Mouse (Mus musculus) hindbrain, postnatal 0 days (tissue): ENCODE results near the gene Gm13283. TPM values are rescaled to one million over a fixed set of nuclear protein-coding genes. Genes with fewer than 3 reads are reported as not detected.
"Not testable (repeated sequence)": the region's sequence is repeated elsewhere in the genome, so short reads cannot be mapped to it uniquely, and the experiment has no call there.

Source experiments
- ATAC-seq: fragments of 200-750 bp; cut with Nextera tagmentation; 2 replicates; pipeline ENCODE4 v1.8.0; 2017; ENCODE audit warnings: mild to moderate bottlenecking, moderate TSS enrichment, moderate library complexity
- DNase-seq: peaks from one replicate; pipeline ENCODE4 v3.0.0-alpha.2; 2015; ENCODE audit warnings: low spot score
- H3K27ac ChIP-seq: fragments of 300-500 bp; sonication (generic); 2 replicates; pipeline ENCODE4 v1.5.1; 2014; ENCODE audit warnings: mild to moderate bottlenecking
- H3K27me3 ChIP-seq: fragments of 300-500 bp; sonication (generic); 2 replicates; pipeline ENCODE4 v1.6.1; 2014; ENCODE audit warnings: low read length, mixed read lengths; ENCODE audit not compliant: insufficient read depth
- H3K36me3 ChIP-seq: fragments of 300-500 bp; sonication (generic); 2 replicates; pipeline ENCODE4 v1.6.1; 2014; ENCODE audit warnings: low read length, mixed read lengths; ENCODE audit not compliant: insufficient read depth
- H3K4me1 ChIP-seq: fragments of 300-500 bp; sonication (generic); 2 replicates; pipeline ENCODE4 v1.6.1; 2014; ENCODE audit warnings: antibody characterized with exemption, low read length, mixed read lengths; ENCODE audit not compliant: insufficient read depth
- H3K4me2 ChIP-seq: fragments of 300-500 bp; sonication (generic); 2 replicates; pipeline ENCODE4 v1.6.1; 2014; ENCODE audit warnings: low read depth, mild to moderate bottlenecking, low read length, moderate library complexity, mixed read lengths
- H3K4me3 ChIP-seq: fragments of 300-500 bp; sonication (generic); 2 replicates; pipeline ENCODE4 v1.5.1; 2014; ENCODE audit warnings: low read length
- H3K9ac ChIP-seq: fragments of 300-500 bp; sonication (generic); replicated peaks from 2 replicates; pipeline ENCODE4 v1.6.1; 2014; ENCODE audit warnings: mild to moderate bottlenecking, low read length, moderate library complexity, mixed read lengths
- H3K9me3 ChIP-seq: fragments of 300-500 bp; sonication (generic); 2 replicates; pipeline ENCODE4 v1.6.1; 2016; ENCODE audit warnings: low read length, mixed read lengths
- CTCF ChIP-seq: IDR thresholded peaks from 2 replicates; pipeline ENCODE4 v1.5.1; 2016; ENCODE audit warnings: antibody characterized with exemption, control low read depth, low read depth
- WGBS: fragments of 180-500 bp; shearing (Covaris S2); extraction: QIAGEN DNeasy Blood & Tissue Kit; methylation state at CpG from one replicate; pipeline ENCODE4 v1.1.7; 2014; 5-methylcytosine and 5-hydroxymethylcytosine counted together
- polyA plus RNA-seq: library from polyadenylated mRNA; unstranded; fragments of >200 nt; fragmentation: Nextera tagmentation; extraction: Ambion mirVana; gene quantifications from 2 replicates; pipeline ENCODE4 v1.2.1, GENCODE M21; 2015
- total RNA-seq: library from RNA; depleted of rRNA; stranded (reverse); fragments of >200 nt; gene quantifications from 2 replicates; pipeline ENCODE4 v1.2.3, GENCODE M21; 2014

The Gm13283 gene
- total and polyA plus RNA-seq, 2 experiments from 2014 or later, result not detected

DNA sequence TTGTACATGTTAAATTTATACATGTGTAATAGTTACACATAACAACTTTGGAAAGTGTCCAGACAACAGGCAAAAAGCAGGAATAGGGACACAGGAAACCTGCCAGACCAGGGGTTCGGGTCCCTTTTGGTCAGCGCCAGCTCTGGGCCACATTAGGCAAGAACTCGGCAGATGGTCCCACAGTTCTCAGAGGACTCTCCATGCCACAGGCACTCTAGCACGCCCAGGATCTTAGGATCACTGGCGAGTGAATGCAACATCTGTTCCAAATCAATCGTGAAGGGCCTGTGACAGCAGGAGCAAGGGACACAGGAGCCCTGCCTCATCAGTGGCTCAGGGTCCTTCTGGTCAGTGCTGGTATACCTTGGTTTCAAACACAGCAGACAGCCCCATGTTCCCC is 10.0 kb upstream of the Gm13283 start:
- Histone ChIP-seq H3K4me3 (no peak overlapping the region), H3K36me3 (no peaks in the 10 kb centered on the region), H3K27me3 (no peaks in the 10 kb centered on the region), H3K27ac (no peak overlapping the region), H3K4me1 (no peaks in the 10 kb centered on the region), H3K9ac (no peak overlapping the region), H3K4me2 (no peak overlapping the region), H3K9me3 (no peaks in the 10 kb centered on the region)
- WGBS, result 63% methylated on average over 6 of the region's 6 CpGs
- TF ChIP-seq CTCF, result no peak
- DNase-seq, result no peak
- ATAC-seq, result no peak

DNA sequence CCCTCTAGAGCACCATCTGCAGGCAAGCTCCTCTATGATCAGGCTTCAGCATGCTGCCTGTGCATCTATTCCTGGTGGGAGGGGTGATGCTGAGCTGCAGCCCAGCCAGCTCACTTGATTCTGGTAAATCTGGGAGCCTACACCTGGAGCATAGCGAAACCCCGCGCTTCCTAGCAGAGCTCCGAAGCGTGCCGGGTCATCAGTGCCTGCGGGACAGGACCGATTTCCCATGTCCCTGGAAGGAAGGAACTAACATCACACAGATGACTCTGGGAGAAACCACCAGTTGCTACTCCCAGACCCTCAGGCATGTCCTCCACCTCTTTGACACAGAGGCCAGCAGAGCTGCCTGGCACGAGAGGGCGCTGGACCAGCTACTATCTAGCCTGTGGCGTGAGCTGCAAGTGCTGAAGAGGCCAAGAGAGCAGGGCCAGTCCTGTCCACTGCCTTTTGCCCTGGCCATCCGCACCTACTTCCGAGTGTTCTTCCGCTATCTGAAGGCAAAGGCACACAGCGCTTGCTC is 5.0 kb upstream of the Gm13283 start, which contains the start of gene Gm13271:
TSS of gene Gm13271 (plus strand) at position 51 of the 523 bp plus-strand sequence.
- not testable (repeated sequence) for H3K9me3 ChIP-seq, H3K4me3 ChIP-seq, H3K27me3 ChIP-seq, H3K4me2 ChIP-seq, H3K27ac ChIP-seq, H3K9ac ChIP-seq, H3K4me1 ChIP-seq, DNase-seq, H3K36me3 ChIP-seq, ATAC-seq
- 77% methylated on average over 13 of the region's 15 CpGs for WGBS

DNA sequence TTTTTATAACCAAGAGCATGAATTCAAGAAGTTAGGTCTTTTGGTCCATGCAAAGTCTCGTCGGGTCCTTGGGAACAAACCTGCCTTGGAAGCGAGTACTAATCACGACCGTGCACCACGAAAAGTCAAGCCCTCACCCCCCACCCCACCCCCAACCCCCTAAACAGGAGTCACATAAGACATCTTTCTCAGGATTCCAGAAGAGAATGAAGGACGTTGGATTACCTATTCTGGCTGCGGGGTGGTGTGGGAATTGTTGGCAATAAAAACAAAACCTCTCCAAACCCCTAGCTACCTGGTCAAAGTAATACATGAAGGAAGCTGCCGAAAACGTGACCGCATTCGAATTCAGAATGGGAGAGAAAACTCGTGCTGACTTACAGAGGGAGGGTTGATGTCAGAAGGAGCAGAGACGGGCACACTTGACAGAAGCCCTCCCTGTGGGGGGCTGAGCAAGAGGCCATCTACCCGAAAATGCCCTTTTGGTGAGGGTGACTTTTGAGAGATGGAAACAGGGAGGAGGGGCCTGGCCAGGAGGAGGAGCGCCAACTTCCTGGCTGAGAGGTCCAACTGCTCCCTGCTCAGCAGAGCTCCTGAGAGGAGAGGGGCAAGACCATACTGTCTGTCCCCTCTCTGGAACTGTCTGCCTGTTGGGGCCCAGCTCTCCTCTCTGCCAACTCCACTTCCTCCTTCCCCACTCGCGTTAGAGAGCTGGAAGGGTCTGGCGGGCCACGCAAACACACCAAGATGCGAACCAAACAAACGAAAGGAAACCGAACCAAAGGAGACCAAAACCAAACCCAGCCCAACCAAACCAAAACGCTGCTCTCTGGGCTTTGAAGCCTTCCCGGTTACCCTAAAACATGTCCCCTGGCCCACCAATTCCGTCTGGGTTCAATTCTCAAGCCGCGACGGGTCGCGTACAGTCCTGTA is 3.1 kb upstream of the Gm13283 start:
- peak overlapping the region; percentile 63 for H3K4me2 ChIP-seq
- WGBS, result 12% methylated on average over 28 of the region's 31 CpGs
- H3K9ac ChIP-seq, result peak overlapping the region; percentile 37
- DNase-seq, result peak; percentile 1
- peak overlapping the region; percentile 78 for H3K27ac ChIP-seq
- H3K4me1 ChIP-seq, H3K9me3 ChIP-seq, H3K36me3 ChIP-seq, H3K27me3 ChIP-seq, ATAC-seq: not testable (repeated sequence)
- peak overlapping the region; percentile 41 for H3K4me3 ChIP-seq

DNA sequence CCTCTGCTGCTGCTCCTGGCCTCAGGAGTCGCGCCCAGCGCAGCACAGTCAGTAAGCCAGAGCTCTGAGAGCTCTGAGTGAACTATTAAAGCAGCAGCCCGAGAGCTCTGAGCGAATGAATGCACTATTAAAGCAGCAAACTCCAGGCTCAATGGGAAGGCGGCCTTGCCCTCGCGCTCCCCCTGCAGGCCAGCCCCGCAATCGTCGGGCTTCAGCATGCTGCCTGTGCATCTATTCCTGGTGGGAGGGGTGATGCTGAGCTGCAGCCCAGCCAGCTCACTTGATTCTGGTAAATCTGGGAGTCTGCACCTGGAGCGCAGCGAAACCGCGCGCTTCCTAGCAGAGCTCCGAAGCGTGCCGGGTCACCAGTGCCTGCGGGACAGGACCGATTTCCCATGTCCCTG is 2.3 kb upstream of the Gm13283 start:
- peak overlapping the region; percentile 63 for H3K4me2 ChIP-seq
- DNase-seq (peak; percentile 92), ATAC-seq (peak; percentile 100)
- H3K4me1 ChIP-seq, H3K9ac ChIP-seq, H3K36me3 ChIP-seq, H3K9me3 ChIP-seq, H3K27me3 ChIP-seq: not testable (repeated sequence)
- peak overlapping the region; percentile 41 for H3K4me3 ChIP-seq
- WGBS, result 0% methylated on average over 19 of the region's 21 CpGs
- peak; percentile 81 for TF ChIP-seq CTCF
- H3K27ac ChIP-seq, result peak overlapping the region; percentile 78; the same call in 1 of the 2 replicates

DNA sequence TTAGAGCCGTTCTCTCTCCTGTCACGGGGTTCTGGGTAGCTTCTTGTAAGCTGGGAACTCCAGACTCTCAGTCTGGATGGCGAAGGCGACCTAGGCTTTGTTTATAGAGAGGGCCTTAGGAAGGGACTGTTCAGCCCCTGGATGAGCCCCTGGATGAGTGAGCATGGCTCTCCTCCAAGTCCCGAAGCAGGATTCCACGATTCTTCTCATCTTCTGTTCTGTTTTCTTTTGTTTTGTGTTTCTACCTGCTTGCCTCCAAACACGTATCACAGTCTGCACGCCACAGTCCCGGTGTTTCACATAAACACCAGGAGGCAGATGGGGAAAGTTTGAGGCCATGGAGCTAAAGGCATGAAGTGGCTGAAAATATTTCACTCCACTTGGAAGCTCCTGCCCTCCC is 1.2 kb upstream of the Gm13283 start:
- not testable (repeated sequence) for H3K4me3 ChIP-seq, H3K4me2 ChIP-seq, H3K4me1 ChIP-seq, H3K27ac ChIP-seq, H3K36me3 ChIP-seq, H3K9me3 ChIP-seq, DNase-seq, H3K27me3 ChIP-seq, H3K9ac ChIP-seq, ATAC-seq
- 89% methylated on average over 9 of the region's 9 CpGs for WGBS

DNA sequence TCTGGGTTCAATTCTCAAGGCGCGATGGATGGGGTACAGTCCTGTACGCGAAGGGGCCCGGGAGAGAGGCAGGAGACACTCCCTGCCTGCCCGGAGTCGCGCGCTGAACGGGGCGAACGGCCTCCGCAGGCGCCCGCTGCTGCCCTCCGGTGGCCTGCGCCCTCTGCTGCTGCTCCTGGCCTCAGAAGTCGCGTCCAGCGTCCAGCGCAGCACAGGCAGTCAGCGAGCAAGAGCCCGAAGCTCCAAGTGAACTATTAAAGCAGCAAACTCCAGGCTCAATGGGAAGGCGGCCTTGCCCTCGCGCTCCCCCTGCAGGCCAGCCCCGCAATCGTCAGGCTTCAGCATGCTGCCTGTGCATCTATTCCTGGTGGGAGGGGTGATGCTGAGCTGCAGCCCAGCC is 512 bp downstream of the Gm13283 start:
- not testable (repeated sequence) for H3K4me1 ChIP-seq, H3K36me3 ChIP-seq, H3K27me3 ChIP-seq, H3K27ac ChIP-seq, H3K9ac ChIP-seq, ATAC-seq, H3K9me3 ChIP-seq
- peak; percentile 75 for DNase-seq
- Histone ChIP-seq H3K4me2 (peak overlapping the region; percentile 50), H3K4me3 (peak overlapping the region; percentile 25)
- WGBS, result 0% methylated on average over 21 of the region's 28 CpGs
- TF ChIP-seq CTCF, result peak; percentile 66

DNA sequence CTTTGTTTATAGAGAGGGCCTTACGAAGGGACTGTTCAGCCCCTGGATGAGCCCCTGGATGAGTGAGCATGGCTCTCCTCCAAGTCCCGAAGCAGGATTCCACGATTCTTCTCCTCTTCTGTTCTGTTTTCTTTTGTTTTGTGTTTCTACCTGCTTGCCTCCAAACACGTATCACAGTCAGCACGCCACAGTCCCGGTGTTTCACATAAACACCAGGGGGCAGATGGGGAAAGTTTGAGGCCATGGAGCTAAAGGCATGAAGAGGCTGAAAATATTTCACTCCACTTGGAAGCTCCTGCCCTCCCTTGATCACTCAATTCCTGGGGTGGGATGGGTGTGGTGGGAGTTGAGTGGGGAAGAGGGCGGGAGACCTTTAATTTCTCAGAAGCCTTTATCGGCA is 1.9 kb downstream of the Gm13283 start:
- H3K4me1 ChIP-seq, H3K9ac ChIP-seq, H3K9me3 ChIP-seq, H3K36me3 ChIP-seq, H3K4me3 ChIP-seq, H3K27me3 ChIP-seq, DNase-seq, ATAC-seq, H3K4me2 ChIP-seq, H3K27ac ChIP-seq: not testable (repeated sequence)
- 69% methylated on average over 6 of the region's 8 CpGs for WGBS

DNA sequence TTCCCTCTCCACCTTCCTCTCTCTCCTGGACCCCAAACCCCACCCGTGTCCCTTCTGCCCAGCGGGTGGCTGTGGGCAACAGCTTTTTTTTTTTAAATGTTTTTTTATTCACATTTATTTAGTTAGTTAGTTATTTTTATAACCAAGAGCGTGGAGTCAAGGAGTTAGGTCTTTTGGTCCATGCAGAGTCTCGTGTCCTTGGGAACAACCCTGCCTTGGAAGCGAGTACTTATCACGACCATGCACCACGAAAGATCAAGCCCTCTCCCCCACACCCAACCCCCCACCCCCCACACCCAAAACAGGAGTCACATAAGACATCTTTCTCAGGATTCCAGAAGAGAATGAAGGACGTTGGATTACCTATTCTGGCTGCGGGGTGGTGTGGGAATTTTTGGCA is 2.4 kb downstream of the Gm13283 start:
- H3K27me3 ChIP-seq, H3K9me3 ChIP-seq, H3K4me3 ChIP-seq, DNase-seq, H3K36me3 ChIP-seq, H3K4me1 ChIP-seq, H3K27ac ChIP-seq, ATAC-seq, H3K9ac ChIP-seq, H3K4me2 ChIP-seq: not testable (repeated sequence)
- WGBS, result 58% methylated on average over 9 of the region's 9 CpGs
